Mouse (Mus musculus): ENCODE results near the gene Med12.

DNA sequence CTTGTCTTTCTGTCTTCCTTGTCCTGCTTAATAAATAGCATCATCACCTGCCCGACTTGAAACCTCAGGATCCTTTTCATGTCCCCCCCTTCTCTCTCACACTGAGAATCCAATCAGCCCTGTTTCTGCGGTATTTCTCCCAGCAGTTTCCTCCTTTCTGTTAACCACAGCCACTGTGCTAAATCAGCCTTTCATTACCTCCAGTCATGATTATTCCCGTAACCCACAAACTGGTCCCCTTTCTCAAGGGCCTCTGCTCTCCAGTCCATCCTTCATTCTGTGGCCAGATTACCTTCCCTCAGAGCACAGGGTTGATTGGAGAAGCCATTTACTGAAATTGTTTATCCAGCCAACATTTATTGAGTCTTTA is 5.1 kb upstream of the Med12 start, which contains the start of gene Gm20489:
- TF ChIP-seq POLR2A (IDR thresholded peaks at IDR 0.05; ENCODE audit: borderline replicate concordance, control insufficient read depth, low read depth, low read length) (no peak), CTCF (IDR thresholded peaks at IDR 0.05; ENCODE audit: control insufficient read depth, insufficient read depth, low read length) (no peak)

Data from bone marrow, adult 2 months (tissue).